Mouse (Mus musculus): ENCODE results near the gene Gm3512. TPM values are rescaled to one million over a fixed set of nuclear protein-coding genes. Genes with fewer than 3 reads are reported as not detected.
"Not testable (repeated sequence)": the region's sequence is repeated elsewhere in the genome, so short reads cannot be mapped to it uniquely, and the experiment has no call there.

The Gm3512 gene
- under 1 TPM in 1 of 2 experiments, not detected in 1; 0.24 TPM for total RNA-seq (2021)
- long read RNA-seq, experiment 1 = 0 reads
- long read RNA-seq, experiment 2 = 0 reads

- DNase-seq = peak; percentile 4
Observed at GRCm38 (mm10) chr14:7174483-7174971, at the start of gene Gm3512. Gene Gm3512, minus strand, starts transcription at chr14:7174533.

- DNase-seq = peak; percentile 10
Observed at GRCm38 (mm10) chr14:7200070-7200469, 25.7 kb upstream of the Gm3512 start.

GRCm38 (mm10) chr14:7194440-7194839 is 20.1 kb upstream of the Gm3512 start, which contains the start of gene Gm16434:
Gene Gm16434, minus strand, starts transcription at chr14:7194540.
- DNase-seq = not testable (repeated sequence)

GRCm38 (mm10) chr14:7125312-7125711 is 49.0 kb downstream of the Gm3512 start, which contains the start of gene Gm6676:
Gene Gm6676, minus strand, starts transcription at chr14:7125412.
- not testable (repeated sequence) for DNase-seq

- peak; percentile 3 for DNase-seq
Observed at GRCm38 (mm10) chr14:7105124-7105802, 69.1 kb downstream of the Gm3512 start.

Other genes starting within 250 kb of the Gm3512 start
- gene Gm6356, start 200.7 kb downstream of the Gm3512 start, total RNA-seq (2021) = not detected
- gene Gm10406, start 147.1 kb downstream of the Gm3512 start, total RNA-seq (2021) = not detected
- not detected for gene Gm3685, start 129.6 kb downstream of the Gm3512 start, total RNA-seq (2021)
- under 1 TPM; 0.18 to 0.24 TPM for gene Gm3696, start 73.9 kb downstream of the Gm3512 start, total RNA-seq (2021)
- not detected for gene Gm6676, start 49.1 kb downstream of the Gm3512 start, total RNA-seq (2021)
- gene Gm16434, start 20.0 kb upstream of the Gm3512 start, total RNA-seq (2021) = not detected
- gene Gm3727, start 90.2 kb upstream of the Gm3512 start, total RNA-seq (2021) = not detected
- gene Gm3739, start 140.5 kb upstream of the Gm3512 start, total RNA-seq (2021) = not detected
- not detected for gene Gm5797, start 157.9 kb upstream of the Gm3512 start, total RNA-seq (2021)
- not detected for gene Gm8374, start 190.6 kb upstream of the Gm3512 start, total RNA-seq (2021)

Measured in gastrocnemius, postnatal 25 days (tissue).